Mouse (Mus musculus) liver, adult (tissue): ENCODE results near the gene Elp6.

Source experiments
- GATA4 ChIP-seq: IDR thresholded peaks from 2 replicates; pipeline ENCODE4 v1.6.1; 2014; ENCODE audit warnings: mild to moderate bottlenecking, low read length; ENCODE audit not compliant: insufficient replicate concordance

The Elp6 gene

GRCm38 (mm10) chr9:110333896-110334259 lies 28.9 kb downstream of the Elp6 start:
- TF ChIP-seq GATA4: no peak

DNA sequence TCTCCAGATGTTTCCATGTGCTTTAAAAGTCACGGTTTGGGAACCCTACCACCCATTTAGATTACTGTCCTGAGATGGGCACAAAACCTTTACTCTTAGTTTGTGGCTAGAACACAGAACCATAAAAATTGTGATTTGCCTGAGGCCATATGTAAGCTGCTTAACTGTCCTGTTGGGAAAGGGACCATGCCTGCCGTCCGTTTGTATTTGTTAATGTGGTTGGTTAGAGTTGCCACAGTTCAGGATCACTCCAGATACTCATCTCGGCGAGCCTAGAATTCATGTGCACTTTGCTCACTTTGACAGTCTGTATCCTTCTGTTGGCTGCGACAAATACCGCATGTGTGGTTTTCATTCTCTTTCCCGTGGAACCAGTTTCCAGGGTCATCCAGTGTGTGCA lies 29.9 kb downstream of the Elp6 start:
- TF ChIP-seq GATA4: no peak

DNA sequence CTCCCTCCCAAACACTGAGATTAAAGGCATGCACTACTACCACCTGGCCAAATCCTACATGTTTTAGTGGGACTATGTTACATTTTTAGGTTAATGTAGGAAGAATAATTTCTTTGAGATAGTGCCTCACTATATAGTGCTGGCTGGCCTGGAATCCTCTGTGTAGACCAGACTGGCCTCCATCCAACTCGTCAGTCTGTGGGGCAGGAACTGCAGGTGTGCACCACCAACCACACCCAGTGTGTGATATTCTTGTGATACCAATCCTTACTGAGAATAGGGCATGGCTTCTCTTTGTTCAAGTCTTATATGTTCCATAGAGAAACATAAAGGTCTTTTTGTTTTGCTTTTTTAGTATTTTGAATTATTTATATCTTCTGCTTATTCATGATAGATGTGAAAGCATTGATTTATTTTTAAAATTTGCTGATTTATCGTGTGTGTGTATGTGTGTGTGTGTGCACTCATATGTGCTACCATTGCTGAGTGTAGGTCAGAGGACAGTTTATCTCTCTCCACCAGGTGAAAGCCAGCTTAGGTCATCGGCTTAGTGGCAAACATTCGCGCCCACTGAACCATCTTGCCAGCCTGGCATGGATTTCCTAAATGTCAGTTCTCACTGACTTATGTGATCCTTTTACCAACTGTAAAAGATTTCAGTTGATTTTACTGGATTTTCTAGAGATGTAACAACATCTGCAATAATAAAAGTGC lies 35.2 kb downstream of the Elp6 start:
- TF ChIP-seq GATA4: no peak

DNA sequence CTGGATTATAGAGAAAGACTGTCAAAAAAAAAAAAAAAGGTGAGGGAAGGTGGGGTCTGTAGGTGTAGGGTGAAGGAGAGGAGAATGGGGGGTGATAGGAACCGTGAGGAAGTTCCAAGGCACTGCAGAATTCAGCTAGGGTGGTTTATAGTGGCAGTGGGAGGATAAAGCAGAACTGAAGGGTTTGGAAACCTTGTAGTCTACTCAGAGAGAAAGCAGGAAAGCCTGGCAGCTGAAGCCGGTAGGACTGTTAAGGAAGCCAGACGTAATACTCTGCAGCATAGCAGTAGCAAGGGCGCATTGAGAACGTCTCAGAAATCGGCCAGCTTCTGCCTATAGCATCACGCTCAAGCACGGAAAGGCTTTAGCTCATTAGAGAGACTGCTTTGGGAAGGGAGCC lies 37.0 kb downstream of the Elp6 start:
- TF ChIP-seq GATA4: no peak

DNA sequence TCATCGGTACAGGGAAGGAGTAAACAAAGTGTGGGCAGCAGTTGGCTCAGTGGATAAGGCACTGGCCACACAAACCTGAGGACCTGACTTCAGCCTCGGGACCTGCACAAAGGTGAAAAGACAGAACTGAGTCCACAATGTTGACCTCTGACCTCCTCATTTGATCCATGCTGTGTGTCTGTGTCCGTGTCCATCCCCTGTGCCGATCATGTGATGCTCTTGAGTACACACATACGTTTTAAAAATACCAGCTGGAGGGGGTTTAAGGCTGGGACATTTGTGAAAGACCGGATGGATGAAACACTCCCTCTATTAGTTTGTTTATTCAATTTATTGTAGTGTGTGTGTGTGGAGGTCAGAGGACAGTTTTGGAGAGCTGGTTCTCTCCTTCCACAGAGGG lies 38.8 kb downstream of the Elp6 start:
- no peak for TF ChIP-seq GATA4

DNA sequence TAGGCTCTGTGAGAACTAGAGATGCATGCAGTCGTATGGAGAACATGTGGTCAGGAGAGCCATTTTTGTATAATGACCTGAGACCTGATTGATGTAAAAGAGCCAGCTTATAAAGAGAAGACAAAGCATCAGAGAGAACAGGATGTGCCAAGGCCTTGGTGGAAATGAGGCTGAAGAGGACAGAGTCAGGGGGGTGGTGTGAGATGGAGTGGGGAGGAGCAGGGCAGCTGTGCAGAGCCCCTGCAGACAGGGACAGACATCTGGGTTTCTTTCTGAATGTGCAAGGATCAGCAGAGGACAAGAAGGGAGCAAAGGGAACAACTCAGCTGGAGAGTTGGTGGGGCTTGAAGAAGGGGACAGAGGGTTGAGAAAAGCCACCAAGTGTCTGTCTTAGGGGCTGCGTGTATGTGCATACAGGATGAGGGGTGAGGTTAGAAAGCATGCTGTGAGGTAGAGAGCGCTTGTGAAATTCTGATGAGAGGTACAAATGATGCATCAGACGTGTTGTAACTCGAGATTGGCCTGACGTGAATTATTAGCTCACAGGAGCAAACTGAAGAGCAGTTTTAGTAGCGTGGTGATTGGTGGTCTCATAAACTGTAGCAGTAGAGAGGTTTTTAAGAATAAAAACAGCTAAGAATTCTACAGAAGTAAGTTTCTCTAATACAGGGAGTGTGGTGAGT lies 40.2 kb downstream of the Elp6 start:
- no peak for TF ChIP-seq GATA4

DNA sequence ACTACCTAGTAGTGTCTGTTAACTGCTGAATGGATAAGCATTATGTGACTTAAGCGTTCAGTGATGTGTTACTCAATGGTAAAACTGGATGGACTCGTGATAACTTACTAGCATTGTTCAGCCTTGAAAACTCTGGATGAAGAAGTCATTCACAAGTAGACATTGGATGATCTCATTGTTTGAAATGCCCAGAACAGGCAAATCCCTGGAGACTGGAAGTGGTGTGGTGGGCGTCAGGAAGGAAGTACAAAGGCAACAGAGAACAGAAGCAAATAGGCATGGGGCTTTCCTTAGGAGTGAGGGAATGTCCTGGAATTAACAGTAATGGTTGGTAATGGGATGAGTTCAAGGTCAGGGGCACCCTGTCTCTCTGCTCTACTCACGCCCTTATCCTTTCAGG lies 43.9 kb downstream of the Elp6 start:
- TF ChIP-seq GATA4: no peak

DNA sequence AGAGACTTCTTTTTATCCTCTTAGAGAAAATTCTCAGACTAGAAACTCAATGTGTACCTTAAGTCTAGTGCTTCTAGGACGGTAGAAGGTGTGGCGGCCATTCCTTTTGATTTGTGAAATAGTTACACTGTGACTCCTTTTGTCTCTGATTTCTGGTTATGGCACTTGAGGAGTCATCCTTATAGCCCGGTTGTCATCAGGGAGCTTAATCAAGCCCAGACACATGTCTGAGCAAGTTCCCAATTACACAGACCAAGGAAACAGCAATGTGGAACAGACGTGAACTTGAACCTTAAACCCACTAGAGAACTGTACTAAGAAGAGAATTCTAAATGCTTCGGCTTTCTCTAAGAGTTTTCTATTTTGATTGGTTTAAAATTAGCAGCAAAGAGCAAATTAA lies 45.2 kb downstream of the Elp6 start:
- TF ChIP-seq GATA4: no peak

DNA sequence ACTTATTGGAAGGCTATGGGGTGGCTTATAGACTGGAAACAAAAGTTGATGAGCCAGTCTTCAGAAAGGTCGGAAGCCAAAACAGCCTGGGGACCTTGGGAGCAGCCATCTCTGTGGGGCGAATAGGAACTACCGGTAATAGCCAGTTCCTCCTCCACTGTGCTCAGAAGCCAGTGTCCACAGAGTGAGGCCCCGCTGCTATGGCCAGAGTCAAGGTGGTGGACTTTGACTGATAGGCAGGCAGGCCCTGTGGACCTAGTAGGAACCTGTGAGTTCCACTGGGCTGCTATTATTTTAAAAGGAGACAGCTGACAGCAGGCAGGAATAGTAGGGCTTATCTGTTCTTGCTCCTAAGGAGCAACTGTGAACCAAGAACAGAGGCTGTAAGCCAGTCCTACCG lies 45.6 kb downstream of the Elp6 start:
- no peak for TF ChIP-seq GATA4

- no peak for TF ChIP-seq GATA4
These were observed 46.4 kb downstream of the Elp6 start for GRCm38 (mm10) chr9:110351350-110351749.

GRCm38 (mm10) chr9:110351932-110352632 lies 47.1 kb downstream of the Elp6 start:
- no peak for TF ChIP-seq GATA4

DNA sequence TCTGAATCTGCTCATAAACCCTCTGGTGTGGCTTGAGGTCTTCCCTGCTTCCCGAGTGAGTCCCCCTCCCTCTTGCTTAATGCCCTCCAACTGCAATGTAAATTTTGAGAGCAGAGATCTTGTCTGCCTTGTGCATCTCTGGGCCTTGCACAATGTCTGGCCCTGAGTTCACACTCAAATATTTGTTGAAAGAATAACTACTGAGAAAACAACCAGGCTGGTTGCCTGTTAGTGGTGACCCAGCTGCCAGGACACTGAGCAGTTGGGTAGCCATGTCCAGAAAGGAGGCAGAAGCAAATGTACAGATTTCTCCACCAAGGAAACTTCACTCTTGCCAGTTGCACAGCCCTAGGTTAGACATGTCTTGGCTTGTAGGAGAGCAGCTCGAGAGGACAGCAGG lies 53.4 kb downstream of the Elp6 start:
- peak; percentile 25; the same call in 1 of the 2 replicates for TF ChIP-seq GATA4

DNA sequence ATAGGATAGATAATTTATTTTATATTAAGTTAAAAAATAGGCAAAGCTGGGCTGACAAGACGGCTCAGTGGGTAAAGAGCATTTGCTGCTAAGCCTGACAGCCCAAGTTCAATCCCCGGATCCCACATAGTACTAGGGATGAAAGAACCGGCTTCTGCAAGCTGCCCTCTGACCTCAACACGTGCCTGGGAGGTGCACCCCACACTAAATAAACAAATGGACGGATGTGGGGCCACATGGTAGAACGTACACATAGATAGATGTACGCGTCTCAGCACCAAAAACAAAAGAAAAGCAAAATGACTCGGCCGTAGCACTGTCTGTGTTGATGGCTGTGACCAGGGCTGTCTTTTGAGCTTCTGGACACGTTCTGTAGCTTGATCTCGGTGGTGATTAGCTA lies 56.3 kb downstream of the Elp6 start:
- TF ChIP-seq GATA4: no peak

- TF ChIP-seq GATA4: no peak
These were observed 57.4 kb downstream of the Elp6 start for GRCm38 (mm10) chr9:110362337-110362736.

GRCm38 (mm10) chr9:110366746-110367145 lies 61.8 kb downstream of the Elp6 start:
- peak; percentile 96 for TF ChIP-seq GATA4

- no peak for TF ChIP-seq GATA4
These were observed 64.9 kb downstream of the Elp6 start for GRCm38 (mm10) chr9:110369860-110370259.
